Mouse (Mus musculus): Measurements from ENCODE around the gene Zmym2. TPM values are rescaled to one million over a fixed set of nuclear protein-coding genes. Genes with fewer than 3 reads are reported as not detected.
A peak's percentile ranks its signal among the peaks of the same experiment; 100 is the strongest.
"Not testable (repeated sequence)": the region's sequence is repeated elsewhere in the genome, so short reads cannot be mapped to it uniquely, and the experiment has no call there.

Zmym2 gene
- 49.9 and 66.7 TPM in 2 replicates for polyA plus RNA-seq (2016; fragmentation: Nextera tagmentation; extraction: Ambion mirVana)

DNA sequence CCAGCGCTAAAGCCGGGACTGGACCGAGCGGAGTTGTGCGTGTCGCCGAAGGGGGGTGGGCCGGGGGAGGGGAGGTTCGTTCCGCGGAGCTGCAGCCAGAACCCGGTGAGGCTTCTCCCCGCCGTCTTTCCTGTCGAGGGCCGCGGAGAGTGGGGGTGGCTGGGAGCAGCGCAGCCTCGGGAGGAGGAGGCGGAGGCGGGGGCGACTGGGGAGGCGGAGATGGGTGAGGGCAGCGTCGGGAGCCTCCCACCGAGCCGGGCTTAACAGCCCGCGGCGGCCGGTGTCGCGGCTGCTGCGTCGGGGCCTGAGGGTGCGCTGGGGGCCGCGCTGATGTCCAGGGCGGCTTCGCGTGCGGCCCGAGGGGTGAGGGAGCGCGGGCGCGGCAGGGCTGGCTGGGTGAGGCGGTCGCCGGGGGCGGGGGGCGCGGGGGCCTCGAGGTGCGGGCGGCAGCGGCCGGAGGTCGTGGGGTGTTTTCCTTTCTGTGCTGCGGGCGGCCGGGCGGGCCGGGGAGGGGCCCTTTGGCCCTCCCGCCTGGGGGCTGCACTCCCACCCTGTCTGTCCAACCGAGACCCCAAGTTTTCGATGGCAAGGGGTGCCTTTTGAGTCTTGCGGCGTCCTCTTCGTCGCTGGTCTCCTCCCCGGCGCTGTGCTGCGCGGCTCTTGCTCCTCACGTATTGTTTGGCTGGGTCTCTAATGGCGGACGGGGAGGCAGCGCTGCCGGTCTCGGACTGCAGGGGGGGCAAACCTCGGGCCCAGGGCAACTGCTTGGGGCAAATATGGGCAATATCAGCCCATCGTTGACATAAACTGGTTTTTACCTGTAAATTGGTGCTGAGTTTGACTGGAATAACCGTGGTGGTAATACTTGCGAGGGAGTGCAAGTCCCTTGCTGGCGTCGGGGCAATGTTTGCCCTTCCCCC lies at the start of gene Zmym2:
Gene Zmym2 (plus strand): TSS at position 60 of the 920 bp plus-strand sequence.
- H3K36me3 ChIP-seq = peaks cover 36% of the 10 kb centered on the region
- DNase-seq (ENCODE audit: low spot score) = peak; percentile 85
- peaks cover 16% of the 10 kb centered on the region for H3K4me1 ChIP-seq
- not testable (repeated sequence) for H3K9me3 ChIP-seq (replicated peaks); H3K27me3 ChIP-seq (ENCODE audit: low read depth, poor library complexity, severe bottlenecking)
- H3K27ac ChIP-seq = peak within 1 kb of the TSS; percentile 98
- 0% methylated on average over 43 of the region's 87 CpGs for WGBS
- H3K4me3 ChIP-seq = peak within 1 kb of the TSS; percentile 91

DNA sequence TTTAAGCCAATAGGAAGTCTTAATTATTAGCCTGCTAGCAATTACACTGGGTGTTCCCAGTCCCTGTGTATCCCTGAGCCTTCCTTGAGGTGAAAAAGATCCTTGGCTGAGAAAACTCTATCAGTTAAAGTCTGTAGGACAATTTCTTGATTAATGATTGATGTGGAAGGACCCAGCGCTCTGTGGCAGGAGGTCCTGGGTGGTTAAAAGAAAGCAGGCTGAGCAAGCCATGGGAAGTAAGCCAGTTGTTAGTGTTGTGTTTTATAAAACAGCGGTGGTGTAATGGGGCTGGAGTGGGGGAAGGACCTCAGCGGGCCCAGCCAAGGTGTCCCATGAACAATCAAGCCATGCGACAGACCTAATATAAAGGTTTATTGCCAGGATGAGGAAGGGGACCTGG lies 42.4 kb upstream of the Zmym2 start:
- Histone ChIP-seq H3K36me3 (no peaks in the 10 kb centered on the region), H3K27me3 (ENCODE audit: low read depth, poor library complexity, severe bottlenecking) (no peaks in the 10 kb centered on the region), H3K4me1 (peaks cover 8% of the 10 kb centered on the region), H3K4me3 (no peak overlapping the region), H3K27ac (peak overlapping the region; percentile 5; the same call in 1 of the 2 replicates), H3K9me3 (replicated peaks) (no peaks in the 10 kb centered on the region)
- DNase-seq (ENCODE audit: low spot score) = no peak
- WGBS = 48% methylated on average over 4 of the region's 4 CpGs

DNA sequence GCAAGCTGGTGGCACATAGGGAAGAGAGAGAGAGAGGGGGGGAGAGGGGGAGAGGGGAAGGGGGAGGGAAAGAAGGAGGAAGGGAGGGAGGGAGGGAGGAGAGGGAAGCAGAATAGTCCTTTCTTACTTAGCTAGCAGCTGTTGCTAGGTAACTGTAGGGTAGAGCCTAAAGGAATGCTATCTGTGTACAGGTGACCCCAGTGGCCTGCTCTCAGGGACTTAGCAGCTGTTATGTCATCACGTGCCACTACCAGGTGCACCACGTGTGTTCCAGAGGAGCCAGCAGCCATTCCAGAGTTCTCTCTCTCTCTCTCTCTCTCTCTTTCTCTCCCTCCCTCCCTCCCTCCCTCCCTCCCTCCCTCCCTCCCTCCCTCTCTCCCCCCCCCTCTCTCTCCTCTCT lies 41.9 kb upstream of the Zmym2 start:
- 60% methylated on average over 2 of the region's 2 CpGs for WGBS
- no peaks in the 10 kb centered on the region for H3K9me3 ChIP-seq (replicated peaks)

DNA sequence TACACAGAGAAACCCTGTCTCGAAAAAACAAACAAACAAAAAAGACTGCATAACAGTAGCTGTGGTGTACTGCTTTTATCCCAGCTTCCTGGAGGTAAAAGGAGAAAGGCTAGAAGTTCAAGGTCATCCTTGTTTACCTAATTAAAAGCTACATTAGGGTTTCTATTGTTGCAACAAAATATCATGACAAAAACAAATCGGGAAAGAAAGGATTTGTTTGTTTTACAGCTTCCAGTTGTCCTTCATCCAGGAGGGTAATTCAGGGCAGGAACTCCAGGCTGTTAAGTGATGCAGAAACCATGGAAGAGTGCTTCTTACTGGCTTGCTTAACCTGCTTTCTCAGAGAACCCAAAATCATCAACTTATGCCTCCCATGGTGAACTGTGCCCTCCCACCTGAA lies 38.1 kb upstream of the Zmym2 start:
- 77% methylated on average over 2 of the region's 2 CpGs for WGBS

More for the DNA sequence above, 41.9 kb upstream of the Zmym2 start:
- peaks cover 8% of the 10 kb centered on the region for H3K4me1 ChIP-seq
- H3K4me3 ChIP-seq = no peak overlapping the region
- H3K27me3 ChIP-seq (ENCODE audit: low read depth, poor library complexity, severe bottlenecking) = no peaks in the 10 kb centered on the region
- no peaks in the 10 kb centered on the region for H3K36me3 ChIP-seq
- DNase-seq (ENCODE audit: low spot score) = no peak
- peak overlapping the region; percentile 5; the same call in 1 of the 2 replicates for H3K27ac ChIP-seq

DNA sequence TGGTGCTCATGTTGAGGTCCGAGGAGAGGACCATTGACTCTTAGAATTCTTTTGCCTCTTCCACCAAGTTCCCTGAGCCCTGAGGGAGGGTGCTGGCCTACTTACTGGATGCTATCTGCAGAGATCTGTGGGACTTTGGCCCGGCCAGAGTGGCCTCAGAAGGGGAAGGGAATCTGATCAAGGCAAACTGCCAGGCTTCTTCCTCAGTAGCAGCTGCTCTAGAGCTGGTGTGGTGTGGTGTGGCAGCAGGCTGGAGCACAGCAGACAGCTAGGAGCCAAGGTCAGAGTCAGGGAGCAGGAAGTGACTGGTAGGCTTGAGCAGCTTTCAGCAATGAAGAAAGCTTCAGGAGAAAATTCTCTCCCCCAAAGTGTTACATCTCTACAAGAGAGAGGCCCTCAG lies 36.8 kb upstream of the Zmym2 start:
- Histone ChIP-seq H3K4me3 (no peak overlapping the region), H3K9me3 (replicated peaks) (peaks cover 11% of the 10 kb centered on the region; the same call in 1 of the 2 replicates), H3K27ac (no peak overlapping the region), H3K36me3 (no peaks in the 10 kb centered on the region), H3K27me3 (ENCODE audit: low read depth, poor library complexity, severe bottlenecking) (no peaks in the 10 kb centered on the region), H3K4me1 (no peaks in the 10 kb centered on the region; the same call in 1 of the 2 replicates)
- 78% methylated on average over 2 of the region's 2 CpGs for WGBS
- no peak for DNase-seq (ENCODE audit: low spot score)

More for the DNA sequence above, 38.1 kb upstream of the Zmym2 start:
- H3K9me3 ChIP-seq (replicated peaks) = peaks cover 4% of the 10 kb centered on the region; the same call in 1 of the 2 replicates
- no peak overlapping the region for H3K4me3 ChIP-seq
- peaks cover 8% of the 10 kb centered on the region for H3K4me1 ChIP-seq
- DNase-seq (ENCODE audit: low spot score) = no peak
- no peaks in the 10 kb centered on the region for H3K36me3 ChIP-seq
- H3K27ac ChIP-seq = no peak overlapping the region
- no peaks in the 10 kb centered on the region for H3K27me3 ChIP-seq (ENCODE audit: low read depth, poor library complexity, severe bottlenecking)

- H3K27me3 ChIP-seq (ENCODE audit: low read depth, poor library complexity, severe bottlenecking) = peaks cover 37% of the 10 kb centered on the region
- H3K27ac ChIP-seq = no peak overlapping the region
- H3K4me3 ChIP-seq = no peak overlapping the region
- DNase-seq (ENCODE audit: low spot score) = peak; percentile 31
- H3K4me1 ChIP-seq = peaks cover 5% of the 10 kb centered on the region; the same call in 1 of the 2 replicates
- H3K9me3 ChIP-seq (replicated peaks) = no peaks in the 10 kb centered on the region
- WGBS = 69% methylated on average over 8 of the region's 8 CpGs
- H3K36me3 ChIP-seq = no peaks in the 10 kb centered on the region
These were observed 22.4 kb upstream of the Zmym2 start for GRCm38 (mm10) chr14:56864041-56864440.

DNA sequence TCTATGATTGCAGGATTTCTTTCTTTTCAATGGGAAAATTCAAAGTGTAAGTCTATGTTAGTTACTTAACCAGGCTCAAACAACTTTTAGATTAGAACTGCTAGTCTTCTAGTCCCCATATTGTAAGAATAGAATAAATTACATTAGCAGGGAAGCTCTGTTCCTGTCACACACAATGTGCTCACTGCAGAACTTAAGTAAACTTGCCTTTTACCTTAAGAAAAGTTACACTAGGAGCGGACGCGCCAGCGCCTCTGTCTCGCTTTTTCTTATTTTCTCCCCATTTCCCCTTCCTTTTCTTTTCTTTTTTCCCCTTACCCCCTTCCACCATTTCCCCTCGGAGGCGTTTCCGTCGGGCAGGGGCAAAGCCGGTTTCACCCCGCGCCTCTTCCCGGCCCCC lies 21.8 kb upstream of the Zmym2 start:
- Histone ChIP-seq H3K9me3 (replicated peaks) (no peaks in the 10 kb centered on the region), H3K27ac (peak overlapping the region; percentile 46; the same call in 1 of the 2 replicates), H3K4me1 (peaks cover 5% of the 10 kb centered on the region; the same call in 1 of the 2 replicates), H3K27me3 (ENCODE audit: low read depth, poor library complexity, severe bottlenecking) (peaks cover 37% of the 10 kb centered on the region), H3K4me3 (peak overlapping the region; percentile 51), H3K36me3 (no peaks in the 10 kb centered on the region)
- WGBS = 6% methylated on average over 13 of the region's 13 CpGs
- peak; percentile 48 for DNase-seq (ENCODE audit: low spot score)

GRCm38 (mm10) chr14:56865112-56865511 lies 21.3 kb upstream of the Zmym2 start:
- H3K36me3 ChIP-seq; DNase-seq (ENCODE audit: low spot score); H3K4me1 ChIP-seq; H3K9me3 ChIP-seq (replicated peaks): not testable (repeated sequence)
- H3K4me3 ChIP-seq = peak overlapping the region; percentile 51
- peaks cover 37% of the 10 kb centered on the region for H3K27me3 ChIP-seq (ENCODE audit: low read depth, poor library complexity, severe bottlenecking)
- 3% methylated on average over 30 of the region's 30 CpGs for WGBS
- peak overlapping the region; percentile 46; the same call in 1 of the 2 replicates for H3K27ac ChIP-seq

GRCm38 (mm10) chr14:56873525-56873924 lies 12.9 kb upstream of the Zmym2 start:
- H3K27me3 ChIP-seq (ENCODE audit: low read depth, poor library complexity, severe bottlenecking) = no peaks in the 10 kb centered on the region
- no peak overlapping the region for H3K4me3 ChIP-seq
- no peak for DNase-seq (ENCODE audit: low spot score)
- H3K36me3 ChIP-seq = no peaks in the 10 kb centered on the region
- no peaks in the 10 kb centered on the region for H3K9me3 ChIP-seq (replicated peaks)
- 85% methylated on average over 5 of the region's 5 CpGs for whole genome bisulfite sequencing
- no peaks in the 10 kb centered on the region for H3K4me1 ChIP-seq
- H3K27ac ChIP-seq = no peak overlapping the region

DNA sequence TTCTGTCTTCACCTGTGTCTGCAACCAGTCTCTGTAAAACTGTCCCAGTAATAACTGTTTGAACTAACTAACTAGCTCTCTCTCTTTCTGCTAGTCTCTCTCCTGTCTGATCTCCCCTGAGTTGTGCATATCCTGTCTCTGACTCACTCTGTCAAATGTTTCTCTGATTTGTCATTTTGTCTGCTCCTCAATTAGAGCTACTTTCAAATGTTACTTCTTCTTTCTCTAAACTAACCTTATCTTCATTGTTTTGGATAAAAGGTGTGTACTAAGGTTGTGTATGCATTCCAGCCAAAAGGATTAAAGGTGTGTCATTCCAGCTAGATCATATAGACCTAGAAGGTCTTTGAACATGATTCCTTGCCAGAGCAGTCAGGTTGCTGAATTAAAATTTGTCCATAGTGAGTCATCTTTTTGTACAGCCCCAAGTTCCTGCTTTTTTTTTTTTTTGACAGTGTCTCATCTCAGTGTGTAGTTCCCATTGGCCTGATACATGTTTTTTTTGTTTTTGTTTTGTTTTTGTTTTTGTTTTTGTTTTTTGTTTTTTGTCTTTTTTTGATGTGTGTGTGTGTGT lies 10.8 kb upstream of the Zmym2 start:
- Histone ChIP-seq H3K4me3 (no peak overlapping the region), H3K36me3 (no peaks in the 10 kb centered on the region), H3K27ac (no peak overlapping the region), H3K27me3 (ENCODE audit: low read depth, poor library complexity, severe bottlenecking) (no peaks in the 10 kb centered on the region), H3K9me3 (replicated peaks) (no peaks in the 10 kb centered on the region), H3K4me1 (no peaks in the 10 kb centered on the region)
- DNase-seq (ENCODE audit: low spot score) = no peak

- no peak for DNase-seq (ENCODE audit: low spot score)
- H3K36me3 ChIP-seq = no peaks in the 10 kb centered on the region
- H3K27me3 ChIP-seq (ENCODE audit: low read depth, poor library complexity, severe bottlenecking) = no peaks in the 10 kb centered on the region
- no peak overlapping the region for H3K27ac ChIP-seq
- H3K4me3 ChIP-seq = no peak overlapping the region
- peaks cover 3% of the 10 kb centered on the region; the same call in 1 of the 2 replicates for H3K4me1 ChIP-seq
- 60% methylated on average over 3 of the region's 3 CpGs for WGBS
- no peaks in the 10 kb centered on the region for H3K9me3 ChIP-seq (replicated peaks)
These were observed 5.2 kb upstream of the Zmym2 start for GRCm38 (mm10) chr14:56881271-56881670.

DNA sequence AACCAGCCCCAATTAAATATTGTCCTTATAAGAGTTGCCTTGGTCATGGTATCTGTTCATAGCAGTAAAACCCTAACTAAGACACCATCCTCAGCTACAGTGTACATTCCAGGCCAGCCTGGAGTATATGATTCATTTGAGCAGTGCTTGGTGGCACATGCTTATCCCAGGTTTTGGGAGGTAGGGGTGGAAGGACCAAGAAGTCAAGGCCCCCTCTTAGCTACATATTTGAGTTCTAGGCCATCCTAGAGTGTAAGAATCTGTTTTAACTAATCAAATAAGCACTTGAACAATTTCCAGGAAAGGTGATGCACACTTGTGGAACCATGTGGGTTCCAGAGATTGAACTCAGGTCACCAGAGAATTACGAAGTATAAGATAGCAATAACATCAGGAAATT lies 3.0 kb upstream of the Zmym2 start:
- no peaks in the 10 kb centered on the region for H3K27me3 ChIP-seq (ENCODE audit: low read depth, poor library complexity, severe bottlenecking)
- no peak for DNase-seq (ENCODE audit: low spot score)
- WGBS = 91% methylated on average over 1 of the region's 1 CpGs
- no peaks in the 10 kb centered on the region for H3K9me3 ChIP-seq (replicated peaks)
- H3K36me3 ChIP-seq = peaks cover 2% of the 10 kb centered on the region
- H3K4me3 ChIP-seq = no peak overlapping the region
- no peak overlapping the region for H3K27ac ChIP-seq
- peaks cover 11% of the 10 kb centered on the region for H3K4me1 ChIP-seq

DNA sequence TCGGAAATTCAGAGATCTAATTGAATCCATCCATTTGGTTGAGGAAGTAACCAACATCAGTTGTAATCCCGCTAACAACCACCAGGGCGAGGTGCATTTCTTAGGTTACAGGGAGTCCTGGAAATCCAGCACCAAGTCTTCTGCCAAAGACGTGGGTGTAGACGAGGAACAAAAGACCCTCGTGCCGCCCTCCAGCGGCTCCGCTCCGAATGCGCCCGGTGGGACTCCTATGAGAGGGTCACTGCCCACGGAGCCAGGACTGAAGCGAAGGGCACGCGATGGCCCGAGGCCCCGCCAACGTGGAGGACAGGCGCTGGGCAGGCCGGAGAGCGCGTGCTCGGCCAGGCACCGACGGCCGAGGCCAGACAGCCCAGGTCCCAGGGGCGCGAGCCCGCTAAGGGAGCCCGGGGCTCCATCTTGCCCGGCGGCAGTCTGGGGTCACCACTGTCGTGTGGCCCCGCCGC lies 1.1 kb upstream of the Zmym2 start:
- under 1% methylated on average over 36 of the region's 36 CpGs for WGBS
- peaks cover 21% of the 10 kb centered on the region for H3K36me3 ChIP-seq
- H3K27me3 ChIP-seq (ENCODE audit: low read depth, poor library complexity, severe bottlenecking) = no peaks in the 10 kb centered on the region
- DNase-seq (ENCODE audit: low spot score) = peak; percentile 88
- peak overlapping the region; percentile 59 for H3K4me3 ChIP-seq
- H3K27ac ChIP-seq = peak overlapping the region; percentile 93
- no peaks in the 10 kb centered on the region for H3K9me3 ChIP-seq (replicated peaks)
- H3K4me1 ChIP-seq = peaks cover 16% of the 10 kb centered on the region

Measured in limb, embryonic 10.5 days (tissue).